Mouse (Mus musculus): ENCODE results near the gene Cutc. TPM values are rescaled to one million over a fixed set of nuclear protein-coding genes. Genes with fewer than 3 reads are reported as not detected.

Gene Cutc
- polyA plus RNA-seq, 1 experiment, result 12.4 TPM

DNA sequence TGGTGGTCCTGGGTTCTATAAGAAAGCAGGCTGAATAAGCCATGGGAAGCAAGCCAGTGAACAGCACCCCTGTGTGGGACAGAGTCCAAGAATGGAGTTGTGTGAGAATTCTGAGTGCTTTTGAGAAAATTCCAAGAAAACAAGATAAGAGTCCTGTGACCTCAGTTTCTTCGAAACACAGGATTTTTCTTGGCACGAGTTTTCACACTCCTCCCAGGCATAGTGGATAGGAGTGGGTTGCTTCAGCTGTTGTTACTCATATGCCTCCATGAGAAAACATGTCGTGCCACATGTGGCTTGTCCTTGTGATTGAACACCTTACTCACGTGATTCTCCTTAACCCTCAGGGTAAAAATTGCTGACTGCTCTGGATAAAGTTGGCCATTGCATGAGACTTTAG lies 4.9 kb upstream of the Cutc start:
- Histone ChIP-seq H3K4me1 (ENCODE audit: control insufficient read depth, insufficient read depth, low read length) (peaks cover 16% of the 10 kb centered on the region), H3K4me3 (ENCODE audit: insufficient read depth, low read length) (no peak overlapping the region), H3K27ac (ENCODE audit: insufficient read depth, low read depth, low read length) (no peak overlapping the region)
- TF ChIP-seq CTCF (IDR thresholded peaks at IDR 0.05; ENCODE audit: low read depth, low read length), result no peak
- TF ChIP-seq POLR2A (IDR thresholded peaks at IDR 0.05; ENCODE audit: borderline replicate concordance, low read depth, low read length), result no peak

- H3K4me1 ChIP-seq (ENCODE audit: control insufficient read depth, insufficient read depth, low read length), result peaks cover 12% of the 10 kb centered on the region
- no peak overlapping the region for H3K4me3 ChIP-seq (ENCODE audit: insufficient read depth, low read length)
- H3K27ac ChIP-seq (ENCODE audit: insufficient read depth, low read depth, low read length), result no peak overlapping the region
- no peak for TF ChIP-seq CTCF (IDR thresholded peaks at IDR 0.05; ENCODE audit: low read depth, low read length)
- no peak for TF ChIP-seq POLR2A (IDR thresholded peaks at IDR 0.05; ENCODE audit: borderline replicate concordance, low read depth, low read length)
Observed at GRCm38 (mm10) chr19:43750008-43750407, 2.8 kb upstream of the Cutc start.

- peak overlapping the region; percentile 83 for H3K4me3 ChIP-seq (ENCODE audit: insufficient read depth, low read length)
- H3K27ac ChIP-seq (ENCODE audit: insufficient read depth, low read depth, low read length), result peak overlapping the region; percentile 96
- H3K4me1 ChIP-seq (ENCODE audit: control insufficient read depth, insufficient read depth, low read length), result peaks cover 9% of the 10 kb centered on the region
- TF ChIP-seq POLR2A (IDR thresholded peaks at IDR 0.05; ENCODE audit: borderline replicate concordance, low read depth, low read length), result no peak
- TF ChIP-seq CTCF (IDR thresholded peaks at IDR 0.05; ENCODE audit: low read depth, low read length), result peak; percentile 65; the same call in 1 of the 2 replicates
Observed at GRCm38 (mm10) chr19:43753226-43753835, 535 bp downstream of the Cutc start.

DNA sequence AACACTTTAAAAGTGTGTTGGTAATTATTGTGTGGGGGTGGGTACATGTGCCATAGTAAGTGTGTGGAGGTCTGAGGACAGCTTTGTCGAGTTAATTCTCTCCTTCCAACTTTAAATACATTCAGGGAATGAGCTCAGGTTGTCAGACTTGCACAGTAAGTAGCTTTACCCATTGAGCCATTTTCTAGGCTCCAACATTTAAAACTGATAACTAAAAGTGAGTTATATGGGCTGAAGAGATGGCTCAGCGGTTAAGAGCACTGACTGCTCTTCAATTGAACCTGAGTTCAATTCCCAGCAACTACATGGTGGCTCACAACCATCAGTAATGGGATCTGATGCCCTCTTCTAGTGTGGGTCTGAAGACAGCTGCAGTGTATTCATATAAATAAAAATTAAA lies 1.4 kb downstream of the Cutc start:
- Histone ChIP-seq H3K4me1 (ENCODE audit: control insufficient read depth, insufficient read depth, low read length) (peaks cover 9% of the 10 kb centered on the region), H3K4me3 (ENCODE audit: insufficient read depth, low read length) (no peak overlapping the region), H3K27ac (ENCODE audit: insufficient read depth, low read depth, low read length) (no peak overlapping the region)
- no peak for TF ChIP-seq POLR2A (IDR thresholded peaks at IDR 0.05; ENCODE audit: borderline replicate concordance, low read depth, low read length)
- no peak for TF ChIP-seq CTCF (IDR thresholded peaks at IDR 0.05; ENCODE audit: low read depth, low read length)

GRCm38 (mm10) chr19:43754872-43755271 lies 2.1 kb downstream of the Cutc start:
- H3K27ac ChIP-seq (ENCODE audit: insufficient read depth, low read depth, low read length), result no peak overlapping the region
- peaks cover 9% of the 10 kb centered on the region for H3K4me1 ChIP-seq (ENCODE audit: control insufficient read depth, insufficient read depth, low read length)
- no peak overlapping the region for H3K4me3 ChIP-seq (ENCODE audit: insufficient read depth, low read length)
- TF ChIP-seq POLR2A (IDR thresholded peaks at IDR 0.05; ENCODE audit: borderline replicate concordance, low read depth, low read length), result no peak

DNA sequence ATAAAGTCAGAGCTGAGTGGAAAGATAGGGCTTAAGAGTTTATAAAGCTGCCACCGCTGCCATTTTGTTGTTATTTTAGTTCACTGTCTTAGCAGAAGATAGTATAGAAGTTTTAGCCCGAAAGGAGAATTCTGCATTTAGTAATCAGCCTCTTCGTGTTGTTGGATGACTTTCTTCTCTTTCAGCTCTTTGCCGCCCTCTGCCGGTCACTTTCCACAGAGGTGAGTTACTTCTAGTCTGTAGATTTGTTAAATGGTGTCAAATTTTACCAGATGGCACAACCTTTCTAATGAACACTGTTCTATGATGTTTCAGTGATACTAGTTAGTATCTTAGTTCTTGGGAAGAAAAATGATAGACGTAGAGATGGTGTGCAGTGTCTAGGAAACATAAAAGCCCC lies 7.7 kb downstream of the Cutc start:
- TF ChIP-seq CTCF (IDR thresholded peaks at IDR 0.05; ENCODE audit: low read depth, low read length) (no peak), POLR2A (IDR thresholded peaks at IDR 0.05; ENCODE audit: borderline replicate concordance, low read depth, low read length) (no peak)
- H3K4me3 ChIP-seq (ENCODE audit: insufficient read depth, low read length), result no peak overlapping the region
- peaks cover 2% of the 10 kb centered on the region; the same call in 1 of the 2 replicates for H3K4me1 ChIP-seq (ENCODE audit: control insufficient read depth, insufficient read depth, low read length)
- no peak overlapping the region for H3K27ac ChIP-seq (ENCODE audit: insufficient read depth, low read depth, low read length)

GRCm38 (mm10) chr19:43761543-43762256 lies 8.9 kb downstream of the Cutc start:
- peaks cover 2% of the 10 kb centered on the region; the same call in 1 of the 2 replicates for H3K4me1 ChIP-seq (ENCODE audit: control insufficient read depth, insufficient read depth, low read length)
- no peak for TF ChIP-seq POLR2A (IDR thresholded peaks at IDR 0.05; ENCODE audit: borderline replicate concordance, low read depth, low read length)
- TF ChIP-seq CTCF (IDR thresholded peaks at IDR 0.05; ENCODE audit: low read depth, low read length), result no peak
- no peak overlapping the region for H3K27ac ChIP-seq (ENCODE audit: insufficient read depth, low read depth, low read length)
- no peak overlapping the region for H3K4me3 ChIP-seq (ENCODE audit: insufficient read depth, low read length)

GRCm38 (mm10) chr19:43762410-43762809 lies 9.6 kb downstream of the Cutc start:
- Histone ChIP-seq H3K4me1 (ENCODE audit: control insufficient read depth, insufficient read depth, low read length) (peaks cover 2% of the 10 kb centered on the region; the same call in 1 of the 2 replicates), H3K27ac (ENCODE audit: insufficient read depth, low read depth, low read length) (no peak overlapping the region), H3K4me3 (ENCODE audit: insufficient read depth, low read length) (no peak overlapping the region)
- TF ChIP-seq POLR2A (IDR thresholded peaks at IDR 0.05; ENCODE audit: borderline replicate concordance, low read depth, low read length), result no peak
- TF ChIP-seq CTCF (IDR thresholded peaks at IDR 0.05; ENCODE audit: low read depth, low read length), result no peak

GRCm38 (mm10) chr19:43766451-43766850 lies 13.7 kb downstream of the Cutc start:
- TF ChIP-seq CTCF (IDR thresholded peaks at IDR 0.05; ENCODE audit: low read depth, low read length), result no peak
- no peak for TF ChIP-seq POLR2A (IDR thresholded peaks at IDR 0.05; ENCODE audit: borderline replicate concordance, low read depth, low read length)
- no peak overlapping the region for H3K4me3 ChIP-seq (ENCODE audit: insufficient read depth, low read length)
- H3K27ac ChIP-seq (ENCODE audit: insufficient read depth, low read depth, low read length), result no peak overlapping the region
- H3K4me1 ChIP-seq (ENCODE audit: control insufficient read depth, insufficient read depth, low read length), result peaks cover 7% of the 10 kb centered on the region

DNA sequence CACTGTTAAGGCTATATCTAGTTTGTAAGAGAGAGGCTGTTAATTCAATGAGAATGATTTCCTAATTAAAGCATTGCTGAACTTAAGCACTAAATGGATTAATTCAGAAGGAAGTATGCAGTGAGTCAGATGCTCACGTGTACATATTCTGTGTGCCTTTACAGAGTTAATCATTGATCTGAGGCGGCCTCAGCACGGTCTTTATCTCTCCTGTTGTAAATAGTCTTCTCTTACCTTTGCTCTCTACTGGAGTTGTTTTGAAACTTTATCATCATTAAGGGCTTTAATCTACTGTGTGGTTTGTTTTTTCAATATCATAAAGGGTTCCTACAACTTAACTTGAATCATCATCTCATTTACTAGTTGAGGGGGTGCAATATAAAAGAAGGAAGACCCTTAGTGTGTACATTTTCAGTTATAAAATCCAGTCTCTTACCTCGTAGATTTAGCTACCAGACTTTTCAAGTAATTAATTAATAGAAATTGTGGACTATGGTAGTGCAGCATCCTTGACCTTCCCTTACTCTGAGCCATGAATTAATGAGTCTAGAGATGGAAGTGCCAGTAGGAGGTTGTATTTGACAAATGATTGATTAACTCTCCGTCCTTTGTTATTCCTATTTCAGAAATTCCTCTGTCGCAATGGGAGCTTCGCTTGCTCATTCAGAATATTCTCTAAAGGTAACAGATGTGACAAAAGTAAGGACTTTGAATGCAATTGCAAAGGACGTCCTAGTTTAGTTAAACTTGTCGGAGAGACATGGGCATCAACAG lies 14.9 kb downstream of the Cutc start:
- Histone ChIP-seq H3K27ac (ENCODE audit: insufficient read depth, low read depth, low read length) (no peak overlapping the region), H3K4me3 (ENCODE audit: insufficient read depth, low read length) (no peak overlapping the region), H3K4me1 (ENCODE audit: control insufficient read depth, insufficient read depth, low read length) (peaks cover 8% of the 10 kb centered on the region)
- TF ChIP-seq CTCF (IDR thresholded peaks at IDR 0.05; ENCODE audit: low read depth, low read length), result no peak
- no peak for TF ChIP-seq POLR2A (IDR thresholded peaks at IDR 0.05; ENCODE audit: borderline replicate concordance, low read depth, low read length)

All from bone marrow macrophage, adult 2 months (primary cell).